Mouse (Mus musculus): ENCODE measurements at regions not wholly inside any gene's neighbourhood (a gene's known extent, or its start where the extent isn't known, plus 50 kb on each side); places are given as distances from the start of the nearest gene placed in this dataset.

- DNase-seq (ENCODE audit: extremely low spot score, low spot score) = no peak
Measured at GRCm38 (mm10) chr14:54101775-54102174, 152.1 kb downstream of the Dad1 start.

- DNase-seq (ENCODE audit: extremely low spot score, low spot score) = no peak
Measured at GRCm38 (mm10) chr14:54099360-54099759, 154.5 kb downstream of the Dad1 start.

GRCm38 (mm10) chr14:54098122-54098775 lies 155.7 kb downstream of the Dad1 start:
- no peak for DNase-seq (ENCODE audit: extremely low spot score, low spot score)

GRCm38 (mm10) chr14:54097026-54097425 lies 156.9 kb downstream of the Dad1 start:
- DNase-seq (ENCODE audit: extremely low spot score, low spot score) = no peak

GRCm38 (mm10) chr14:54092444-54092843 lies 161.5 kb downstream of the Dad1 start:
- no peak for DNase-seq (ENCODE audit: extremely low spot score, low spot score)

- no peak for DNase-seq (ENCODE audit: extremely low spot score, low spot score)
Measured at GRCm38 (mm10) chr14:54086660-54087059, 167.2 kb downstream of the Dad1 start.

- no peak for DNase-seq (ENCODE audit: extremely low spot score, low spot score)
Measured at GRCm38 (mm10) chr14:54074659-54075058, 179.2 kb downstream of the Dad1 start.

- DNase-seq (ENCODE audit: extremely low spot score, low spot score) = no peak
Measured at GRCm38 (mm10) chr14:54072283-54072912, 181.5 kb downstream of the Dad1 start.

- DNase-seq (ENCODE audit: extremely low spot score, low spot score) = no peak
Measured at GRCm38 (mm10) chr14:54070240-54070639, 183.7 kb downstream of the Dad1 start.

- DNase-seq (ENCODE audit: extremely low spot score, low spot score) = no peak
Measured at GRCm38 (mm10) chr14:54068684-54069083, 185.2 kb downstream of the Dad1 start.

GRCm38 (mm10) chr14:54065466-54065865 lies 188.4 kb downstream of the Dad1 start:
- DNase-seq (ENCODE audit: extremely low spot score, low spot score) = no peak

- peak; percentile 74 for DNase-seq (ENCODE audit: extremely low spot score, low spot score)
Measured at GRCm38 (mm10) chr14:54064541-54065402, 189.1 kb downstream of the Dad1 start.

GRCm38 (mm10) chr14:54061570-54061969 lies 192.3 kb downstream of the Dad1 start:
- no peak for DNase-seq (ENCODE audit: extremely low spot score, low spot score)

- peak; percentile 71 for DNase-seq (ENCODE audit: extremely low spot score, low spot score)
Measured at GRCm38 (mm10) chr14:54059776-54060175, 194.1 kb downstream of the Dad1 start.

- no peak for DNase-seq (ENCODE audit: extremely low spot score, low spot score)
Measured at GRCm38 (mm10) chr14:54059096-54059495, 194.8 kb downstream of the Dad1 start.

GRCm38 (mm10) chr14:54056691-54057090 lies 197.2 kb downstream of the Dad1 start:
- no peak for DNase-seq (ENCODE audit: extremely low spot score, low spot score)

GRCm38 (mm10) chr14:54055390-54055789 lies 198.5 kb downstream of the Dad1 start:
- no peak for DNase-seq (ENCODE audit: extremely low spot score, low spot score)

GRCm38 (mm10) chr14:54042286-54042685 lies 211.6 kb downstream of the Dad1 start:
- no peak for DNase-seq (ENCODE audit: extremely low spot score, low spot score)

GRCm38 (mm10) chr14:54040644-54041043 lies 213.3 kb downstream of the Dad1 start:
- no peak for DNase-seq (ENCODE audit: extremely low spot score, low spot score)

- DNase-seq (ENCODE audit: extremely low spot score, low spot score) = no peak
Measured at GRCm38 (mm10) chr14:54034516-54034915, 219.4 kb downstream of the Dad1 start.

- no peak for DNase-seq (ENCODE audit: extremely low spot score, low spot score)
Measured at GRCm38 (mm10) chr14:54023552-54023951, 230.4 kb downstream of the Dad1 start.

GRCm38 (mm10) chr14:54021443-54021842 lies 232.5 kb downstream of the Dad1 start:
- DNase-seq (ENCODE audit: extremely low spot score, low spot score) = no peak
